Mouse (Mus musculus): Measurements from ENCODE around the gene Haus2.

Haus2 gene

DNA sequence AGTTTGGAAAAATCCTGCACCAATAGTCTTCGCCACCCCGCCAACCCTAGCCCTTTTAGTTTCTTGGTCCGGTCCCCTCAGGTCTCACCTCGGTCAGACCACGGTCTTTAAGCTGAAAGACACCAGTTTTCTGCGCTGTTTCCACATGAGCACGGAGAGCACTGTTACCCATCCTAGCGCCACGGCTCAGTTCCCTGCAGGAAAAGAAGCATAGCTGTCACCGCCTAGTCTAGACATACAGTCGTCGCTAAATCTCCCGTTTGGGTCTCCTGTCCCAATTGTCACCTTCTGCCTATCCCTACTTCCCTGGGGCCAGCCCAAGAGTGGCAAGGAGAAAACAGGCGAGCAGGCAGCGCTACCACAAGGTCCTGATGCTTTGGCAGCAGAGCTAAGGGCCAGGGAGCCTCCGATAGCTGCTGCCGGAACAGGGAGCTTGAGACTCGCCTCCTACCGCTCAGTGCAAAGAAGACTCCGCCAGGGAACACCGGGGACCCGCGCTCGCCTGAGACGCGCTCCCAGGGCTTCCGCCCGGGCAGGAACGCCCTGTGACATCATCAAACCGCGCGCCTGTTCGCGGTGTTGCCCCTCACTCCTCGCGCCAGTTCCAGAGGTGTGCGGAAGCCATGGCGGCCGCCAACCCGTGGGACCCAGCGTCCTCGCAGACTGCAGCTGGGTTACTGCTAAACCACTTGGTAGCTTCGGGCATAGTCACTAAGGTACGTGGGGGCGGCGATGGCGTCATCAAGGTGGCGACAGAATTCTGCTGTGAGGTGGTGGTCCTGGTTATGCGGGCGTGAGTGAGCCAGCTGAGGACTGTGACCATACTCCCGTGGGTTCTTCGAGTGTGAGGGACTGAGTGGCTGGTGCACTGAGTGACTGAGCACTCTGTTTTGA lies at the start of gene Haus2, which contains the start of gene Lrrc57:
Gene Haus2 (plus strand): TSS at position 554 of the 894 bp plus-strand sequence.
Gene Lrrc57 (minus strand): TSS at position 691 of the 894 bp plus-strand sequence.
- peak; percentile 26; the same call in 1 of the 2 replicates for TF ChIP-seq GATA4 (IDR thresholded peaks at IDR 0.05; ENCODE audit: insufficient replicate concordance, low read length)

DNA sequence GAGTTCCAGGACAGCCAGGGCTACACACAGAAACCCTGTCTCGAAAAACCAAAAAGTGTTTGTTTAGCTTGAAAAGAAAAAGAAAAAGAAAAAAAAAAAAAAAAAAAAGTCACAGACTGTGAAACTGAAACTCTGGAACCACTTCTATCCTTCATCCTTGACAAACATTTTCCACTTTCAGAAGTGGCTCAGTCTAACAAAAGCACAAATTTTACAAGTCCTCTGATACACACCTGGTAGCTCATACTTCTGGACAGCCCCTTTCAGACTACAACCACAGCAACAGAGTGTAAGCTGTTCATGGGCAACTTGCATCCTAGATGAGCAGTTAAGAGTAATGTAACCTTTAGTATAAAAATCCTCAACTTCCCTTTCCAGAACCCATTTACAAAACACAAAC lies 47.7 kb upstream of the Haus2 start:
- TF ChIP-seq GATA4 (IDR thresholded peaks at IDR 0.05; ENCODE audit: insufficient replicate concordance, low read length), result no peak

DNA sequence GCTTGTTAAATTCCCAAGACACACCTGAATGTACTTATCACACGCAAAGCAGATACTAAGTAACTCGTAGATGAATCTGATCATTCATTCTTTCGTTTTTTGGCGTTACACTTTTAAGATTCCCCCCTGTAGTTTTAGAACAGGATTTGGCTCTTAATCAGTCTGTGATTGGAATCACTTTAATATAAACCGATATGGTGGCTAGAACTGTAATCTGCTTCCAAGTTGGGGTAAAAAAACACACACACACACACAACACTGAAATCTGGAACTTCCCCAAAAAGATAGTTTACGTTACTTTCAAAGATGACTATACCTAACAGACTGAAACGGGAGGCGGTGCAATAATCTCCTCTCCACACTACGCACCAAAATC lies 46.3 kb upstream of the Haus2 start:
- TF ChIP-seq GATA4 (IDR thresholded peaks at IDR 0.05; ENCODE audit: insufficient replicate concordance, low read length), result no peak

DNA sequence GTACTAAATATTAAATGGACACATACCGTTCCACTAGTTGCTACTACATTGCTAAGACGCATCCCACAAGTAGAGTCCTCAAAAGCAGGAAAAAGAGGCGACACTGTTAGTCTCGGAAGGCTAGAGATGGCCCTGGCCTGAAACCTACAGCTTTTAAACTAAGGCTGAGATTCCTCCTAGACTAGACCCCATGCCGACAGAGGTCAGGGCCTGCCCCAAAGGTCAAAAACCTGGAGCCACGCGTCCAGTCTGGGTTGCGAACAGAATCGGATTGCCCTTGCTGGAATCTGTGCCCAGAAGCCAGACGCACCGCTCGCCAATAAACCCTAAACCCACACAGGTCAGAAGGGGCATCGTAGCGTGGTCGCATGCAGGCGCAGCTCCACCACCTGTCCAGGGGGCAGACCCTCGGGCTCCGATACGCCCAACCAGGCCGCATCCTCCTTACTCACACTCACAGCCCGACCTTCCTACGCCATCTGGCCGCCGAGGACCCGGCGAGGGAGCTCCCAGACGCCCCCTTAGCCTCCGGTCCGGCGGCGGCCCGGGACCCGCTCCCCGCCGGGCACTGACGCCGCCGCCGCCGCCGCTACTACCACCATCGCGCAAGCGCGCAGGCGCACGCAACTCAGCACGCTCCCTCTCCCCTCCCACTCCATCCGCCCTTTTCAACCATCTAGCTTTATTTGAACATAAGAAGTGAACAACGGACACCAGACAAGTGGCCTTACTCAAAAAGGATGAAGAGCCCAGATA lies 45.8 kb upstream of the Haus2 start, which contains the start of gene Zfp106:
Gene Zfp106 (minus strand): TSS at position 609 of the 756 bp plus-strand sequence.
- no peak; the same call in 1 of the 2 replicates for TF ChIP-seq GATA4 (IDR thresholded peaks at IDR 0.05; ENCODE audit: insufficient replicate concordance, low read length)

DNA sequence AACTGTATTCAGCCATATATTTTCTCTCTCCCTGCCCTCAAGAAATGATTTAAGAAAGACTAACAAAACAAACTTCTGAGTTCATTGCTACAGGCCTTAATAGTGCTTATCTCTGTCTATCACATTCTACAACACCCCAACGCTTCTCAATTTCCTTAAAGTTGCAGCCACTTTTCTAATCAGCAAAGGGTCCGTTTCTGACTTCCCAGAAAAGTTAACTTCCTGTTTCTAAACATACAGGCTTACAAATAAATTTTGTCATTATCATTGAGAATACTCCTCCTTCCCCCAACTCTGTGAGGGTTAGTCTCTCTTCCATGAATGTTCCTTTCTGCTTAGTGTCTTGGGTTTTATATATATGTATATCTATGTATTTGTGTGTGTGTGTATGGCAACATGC lies 43.8 kb upstream of the Haus2 start:
- no peak for TF ChIP-seq GATA4 (IDR thresholded peaks at IDR 0.05; ENCODE audit: insufficient replicate concordance, low read length)

DNA sequence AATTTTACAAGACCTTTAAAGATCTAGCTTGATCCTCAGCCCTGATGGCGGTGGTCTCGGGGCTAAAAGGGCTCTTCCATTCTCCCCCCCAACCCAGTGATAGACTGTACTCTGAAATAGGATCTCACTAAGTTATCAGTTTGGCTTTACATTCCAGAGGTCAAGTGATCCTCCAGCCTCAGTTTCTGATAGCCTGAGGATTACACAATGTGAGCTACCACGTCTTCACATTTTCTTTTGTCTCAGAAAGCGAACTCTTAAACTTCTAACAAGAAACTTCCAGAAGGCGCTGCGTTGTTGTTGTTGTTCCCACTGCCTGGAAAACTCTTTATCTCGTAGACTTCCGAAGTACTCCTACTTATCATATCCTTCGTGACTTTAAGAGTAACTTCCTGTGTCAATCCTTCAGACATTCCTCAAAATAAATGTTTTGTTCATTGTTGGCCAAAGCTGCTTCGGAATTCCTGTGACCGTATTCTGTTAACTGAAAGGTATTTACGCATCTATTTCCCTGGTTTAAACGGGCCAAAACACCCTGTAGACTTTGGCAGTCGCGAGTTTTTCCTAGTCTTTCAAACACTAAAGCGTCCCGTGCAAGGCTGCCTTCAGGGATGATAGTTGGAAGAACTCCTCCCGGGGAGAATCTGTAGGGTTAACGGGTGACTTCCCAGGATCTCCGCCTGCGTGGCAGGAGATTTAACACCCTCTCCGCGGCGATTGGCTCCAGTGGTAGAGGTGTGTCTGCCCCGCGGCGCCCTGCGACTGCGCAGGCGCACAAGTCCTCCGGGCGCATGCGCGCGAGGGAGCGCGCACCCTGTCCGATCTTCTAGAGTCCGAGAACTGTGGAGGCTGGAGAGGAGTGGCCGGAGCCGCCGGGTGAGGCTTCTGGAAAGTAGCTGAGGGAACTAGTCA lies 42.0 kb upstream of the Haus2 start, which contains the start of gene Snap23:
Gene Snap23 (plus strand): TSS at position 786 of the 912 bp plus-strand sequence.
- TF ChIP-seq GATA4 (IDR thresholded peaks at IDR 0.05; ENCODE audit: insufficient replicate concordance, low read length), result peak; percentile 57; the same call in 1 of the 2 replicates

DNA sequence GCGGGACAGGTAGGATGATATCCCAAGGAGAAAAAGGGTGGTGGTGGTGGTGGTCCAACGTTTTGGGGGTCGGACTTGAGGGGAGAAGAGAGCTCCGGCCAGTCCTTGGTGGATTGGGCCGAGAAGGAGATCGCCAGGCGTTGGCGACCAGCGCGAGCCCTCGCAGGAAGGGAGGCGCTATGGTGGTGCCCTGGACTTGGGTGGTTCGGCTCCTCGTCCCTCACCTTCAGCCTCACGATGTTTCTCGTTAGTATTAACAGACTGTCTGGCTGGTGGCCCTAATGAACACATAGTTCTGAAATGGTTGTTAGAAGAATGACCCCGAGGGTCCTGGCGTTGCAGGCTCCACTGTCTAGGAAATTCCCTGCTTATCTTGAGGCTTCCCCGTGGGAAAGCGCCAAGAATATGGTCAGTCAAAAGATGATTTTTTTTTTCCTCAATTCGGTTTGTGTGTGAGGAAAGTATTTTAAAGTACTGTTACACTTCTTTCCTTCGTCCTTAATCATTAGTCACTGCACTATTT lies 41.3 kb upstream of the Haus2 start:
- peak; percentile 53; the same call in 1 of the 2 replicates for TF ChIP-seq GATA4 (IDR thresholded peaks at IDR 0.05; ENCODE audit: insufficient replicate concordance, low read length)

DNA sequence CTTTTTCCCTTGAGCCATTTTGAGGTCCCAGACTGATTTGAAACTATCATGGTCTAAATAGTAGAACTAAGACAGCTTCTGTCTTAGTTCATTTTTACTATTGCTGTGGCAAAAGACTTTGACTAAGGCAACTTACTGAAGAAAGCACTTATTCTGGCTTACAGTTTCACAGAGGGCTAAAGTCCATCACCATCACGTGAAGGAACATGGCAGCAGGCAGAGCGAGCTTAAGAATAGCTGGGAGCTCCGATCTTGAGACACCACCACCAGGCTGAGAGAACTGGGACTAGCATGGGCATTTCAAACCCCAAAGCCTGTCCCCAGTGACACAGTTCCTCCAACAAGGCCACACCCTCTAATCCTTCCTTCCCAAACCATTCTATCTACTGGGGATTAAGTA lies 38.1 kb upstream of the Haus2 start:
- no peak for TF ChIP-seq GATA4 (IDR thresholded peaks at IDR 0.05; ENCODE audit: insufficient replicate concordance, low read length)

DNA sequence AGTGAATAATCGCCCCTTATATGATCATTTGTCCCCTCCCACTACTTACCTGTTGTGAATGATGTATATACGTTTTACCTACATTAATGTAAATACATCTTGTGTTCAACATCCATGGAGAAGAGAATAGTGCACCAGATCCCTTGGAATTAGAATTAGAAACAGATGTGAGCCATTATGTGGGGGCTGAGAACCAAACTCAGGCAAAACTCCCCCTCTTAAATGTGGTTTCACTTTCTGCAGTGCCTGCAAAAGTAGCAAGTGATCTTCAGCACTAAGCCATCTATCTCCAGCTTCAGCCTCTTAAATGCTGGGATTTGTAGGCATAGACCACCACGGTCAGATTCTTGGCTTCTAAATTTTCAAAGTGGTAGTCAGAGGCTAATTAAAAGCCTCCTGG lies 34.1 kb upstream of the Haus2 start:
- TF ChIP-seq GATA4 (IDR thresholded peaks at IDR 0.05; ENCODE audit: insufficient replicate concordance, low read length), result no peak

DNA sequence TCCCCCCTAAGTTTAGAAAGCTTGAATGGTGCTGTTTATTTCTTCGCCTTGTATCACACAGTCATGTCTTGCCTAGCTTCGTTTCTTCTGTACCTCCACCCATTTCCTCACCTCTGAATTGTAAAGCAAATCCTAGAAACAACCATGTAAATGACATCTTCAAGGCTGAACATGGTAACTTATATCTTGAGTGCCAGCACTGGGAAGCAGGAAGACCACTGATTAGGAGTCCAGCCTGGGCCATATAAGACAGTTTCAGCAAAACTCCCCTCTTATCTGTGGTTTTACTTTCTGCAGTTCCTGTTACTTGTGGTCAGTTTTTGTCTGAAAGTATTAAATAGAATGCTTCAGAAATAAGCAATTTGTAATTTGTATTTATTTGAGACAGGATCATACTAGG lies 33.2 kb upstream of the Haus2 start:
- peak; percentile 40; the same call in 1 of the 2 replicates for TF ChIP-seq GATA4 (IDR thresholded peaks at IDR 0.05; ENCODE audit: insufficient replicate concordance, low read length)

DNA sequence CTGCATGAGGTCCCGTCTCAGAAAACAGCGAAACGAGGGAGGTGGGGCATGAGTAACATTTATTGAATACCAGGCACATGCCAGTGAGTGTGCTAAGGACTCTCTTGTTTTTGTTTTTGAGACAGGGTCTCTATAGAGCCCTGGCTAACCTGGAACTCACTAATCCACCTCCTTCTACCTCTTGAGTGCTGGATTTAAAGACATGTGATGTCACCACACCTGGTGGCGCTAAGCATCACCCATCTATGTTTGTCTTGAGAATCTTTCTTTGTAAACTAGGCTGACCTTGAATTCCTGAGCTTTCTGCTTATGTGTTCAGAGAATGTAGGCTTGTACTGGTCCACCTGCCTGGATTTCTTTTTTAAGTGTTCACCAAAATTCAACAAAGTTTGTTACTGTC lies 31.4 kb upstream of the Haus2 start:
- TF ChIP-seq GATA4 (IDR thresholded peaks at IDR 0.05; ENCODE audit: insufficient replicate concordance, low read length), result no peak

DNA sequence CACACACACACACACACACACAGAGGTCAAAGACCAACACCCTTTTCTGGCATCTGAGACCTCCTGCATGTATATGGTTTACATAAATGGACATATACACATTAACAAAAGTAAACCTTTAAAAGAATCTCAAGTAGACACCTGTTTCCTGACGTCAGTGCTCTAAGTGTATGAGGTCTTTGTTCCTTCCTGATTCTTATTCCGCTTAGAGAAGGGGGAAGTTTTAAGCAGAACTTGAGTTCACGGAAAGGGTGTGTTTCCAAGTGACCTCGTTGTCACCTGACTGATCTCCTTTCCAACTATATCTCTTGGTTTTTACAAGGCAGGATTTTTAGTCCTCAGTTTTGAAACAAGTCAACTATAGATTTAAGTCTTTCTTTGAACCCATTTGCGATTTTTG lies 30.9 kb upstream of the Haus2 start:
- TF ChIP-seq GATA4 (IDR thresholded peaks at IDR 0.05; ENCODE audit: insufficient replicate concordance, low read length), result no peak

DNA sequence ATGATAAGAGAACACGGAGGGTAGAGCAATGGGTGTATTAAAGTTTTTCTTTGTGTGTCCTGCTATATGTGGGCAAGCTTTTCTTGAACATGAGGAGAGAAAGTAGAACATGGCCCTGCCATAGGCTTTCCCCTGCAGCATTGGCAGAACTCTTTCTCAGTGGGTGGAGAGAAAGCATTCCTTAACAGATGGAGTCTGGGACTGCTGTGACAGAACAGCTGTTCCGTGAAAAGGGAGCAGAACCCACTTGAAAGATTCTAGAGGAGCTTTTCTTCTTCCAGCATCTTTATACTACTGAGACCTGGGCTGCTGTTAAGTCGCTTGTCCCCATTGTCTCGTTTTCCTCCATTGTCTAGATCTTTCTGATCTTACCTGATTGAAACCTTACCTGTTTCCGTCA lies 19.4 kb upstream of the Haus2 start:
- no peak for TF ChIP-seq GATA4 (IDR thresholded peaks at IDR 0.05; ENCODE audit: insufficient replicate concordance, low read length)

DNA sequence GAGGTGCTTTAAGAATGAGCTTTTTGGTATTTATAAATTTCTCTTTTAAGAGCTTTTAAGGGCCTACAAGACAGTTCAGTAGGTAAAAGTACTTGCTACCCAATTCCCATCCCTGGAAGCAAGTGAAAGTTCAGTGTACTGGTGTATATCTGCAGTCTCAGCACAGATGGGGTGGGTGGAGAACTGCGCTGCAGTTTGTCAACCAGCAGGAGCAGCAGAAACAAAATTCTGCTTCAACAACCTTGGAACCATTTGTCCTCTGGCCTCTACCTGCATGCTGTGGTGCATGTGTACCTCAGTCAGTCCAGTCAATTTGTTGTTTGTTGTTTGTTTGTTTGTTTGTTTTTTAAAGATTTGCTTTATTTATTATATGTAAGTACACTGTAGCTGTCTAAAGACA lies 17.0 kb upstream of the Haus2 start:
- TF ChIP-seq GATA4 (IDR thresholded peaks at IDR 0.05; ENCODE audit: insufficient replicate concordance, low read length), result no peak
